Mouse (Mus musculus): ENCODE data around the gene Map3k5.

- TF ChIP-seq POLR2A (IDR thresholded peaks at IDR 0.05; ENCODE audit: control insufficient read depth in 1 of 2, insufficient read depth in 1 of 2, low read depth in 1 of 2, low read length in 2 of 2, poor library complexity in 1 of 2) (no peak), GATA1 (IDR thresholded peaks at IDR 0.05; ENCODE audit: low read depth, low read length) (no peak), ELF1 (IDR thresholded peaks at IDR 0.05; ENCODE audit: low read depth, low read length) (no peak), POLR2AphosphoS5 (IDR thresholded peaks at IDR 0.05; ENCODE audit: borderline replicate concordance, low read depth, low read length) (no peak)
Measured at GRCm38 (mm10) chr10:20181680-20182399, 247.6 kb downstream of the Map3k5 start.
